Mouse (Mus musculus): Measurements from ENCODE around the gene Ttc39d. TPM values are rescaled to one million over a fixed set of nuclear protein-coding genes. Genes with fewer than 3 reads are reported as not detected.
"Not testable (repeated sequence)": the region's sequence is repeated elsewhere in the genome, so short reads cannot be mapped to it uniquely, and the experiment has no call there.

The Ttc39d gene
- total RNA-seq (2021): not detected

DNA sequence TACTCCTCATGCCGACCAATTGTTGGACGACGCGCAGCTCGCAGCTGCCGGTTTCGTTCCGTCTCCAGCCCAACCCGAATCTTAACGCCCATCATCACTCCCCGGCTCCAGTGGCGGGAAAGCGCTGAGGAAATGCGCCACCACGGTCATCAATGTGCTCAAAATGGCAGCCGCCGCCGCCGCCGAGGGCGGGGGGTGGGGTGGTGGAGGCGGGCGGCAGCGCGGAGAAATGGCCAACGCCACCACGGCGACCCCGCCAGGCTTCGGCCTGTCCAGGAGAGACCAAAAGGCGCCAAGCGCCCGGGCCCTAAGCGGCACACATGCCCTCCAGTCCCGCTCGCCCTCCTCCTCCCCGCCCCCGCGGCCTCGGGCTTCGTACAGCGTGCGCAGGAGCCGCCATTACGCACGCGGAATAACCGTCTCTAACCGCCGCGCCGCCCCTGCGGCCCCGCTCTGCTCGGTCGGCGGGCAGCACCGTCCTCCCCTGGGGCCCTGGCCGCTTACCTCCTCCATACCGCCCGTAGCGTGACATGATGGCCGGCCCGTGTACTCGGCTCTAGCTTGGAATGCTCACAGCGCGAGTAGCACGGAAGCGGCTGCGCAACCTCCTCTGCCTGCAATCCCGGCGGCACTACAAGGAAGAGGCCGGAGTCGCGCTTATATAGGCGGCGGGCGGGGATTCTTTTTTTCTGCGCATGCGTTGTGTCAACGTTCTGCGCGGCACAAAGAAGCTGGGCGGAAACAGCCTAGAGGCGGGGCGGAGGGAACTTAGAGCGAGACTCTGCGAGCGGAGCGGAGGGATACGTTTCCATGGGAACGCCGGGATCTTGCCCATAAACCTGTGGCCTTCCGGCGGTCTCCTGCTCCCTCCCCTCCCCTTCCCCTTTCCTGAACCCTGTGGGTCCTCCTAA, at the start of gene Ttc39d, which contains the start of gene Srsf7:
Gene Ttc39d, plus strand, starts transcription at position 790 of the 911 bp plus-strand sequence.
Gene Srsf7, minus strand, starts transcription at position 637 of the 911 bp plus-strand sequence.
- intact Hi-C loops (cut with DNase I): loop anchor here (10.0 kb wide), 1 partner anchor 312 kb away; the partner anchor contains the start of gene Atl2
- DNase-seq (ENCODE audit: low spot score): peak; percentile 96

DNA sequence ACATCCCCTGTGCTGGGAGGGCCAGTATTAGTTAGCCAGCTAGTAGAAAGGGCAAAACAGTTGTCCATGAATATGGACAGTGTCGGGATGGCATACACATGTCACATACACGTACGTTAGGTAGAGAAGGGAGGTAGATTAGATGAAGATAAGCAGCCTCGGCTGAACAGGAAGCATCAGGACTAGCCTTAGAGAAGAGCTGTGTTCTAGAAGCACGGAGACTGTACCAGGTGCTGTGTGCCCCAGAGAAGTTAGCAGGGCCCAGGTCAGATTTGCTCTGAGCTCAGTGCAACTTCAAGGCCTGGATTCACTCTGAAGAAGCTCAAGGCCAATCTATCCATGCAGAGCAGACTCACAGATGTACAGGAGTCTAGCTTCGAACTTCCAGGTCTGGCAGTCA, 49.8 kb upstream of the Ttc39d start:
- no peak for DNase-seq (ENCODE audit: low spot score)
- intact Hi-C loops (cut with DNase I): no loop called here

DNA sequence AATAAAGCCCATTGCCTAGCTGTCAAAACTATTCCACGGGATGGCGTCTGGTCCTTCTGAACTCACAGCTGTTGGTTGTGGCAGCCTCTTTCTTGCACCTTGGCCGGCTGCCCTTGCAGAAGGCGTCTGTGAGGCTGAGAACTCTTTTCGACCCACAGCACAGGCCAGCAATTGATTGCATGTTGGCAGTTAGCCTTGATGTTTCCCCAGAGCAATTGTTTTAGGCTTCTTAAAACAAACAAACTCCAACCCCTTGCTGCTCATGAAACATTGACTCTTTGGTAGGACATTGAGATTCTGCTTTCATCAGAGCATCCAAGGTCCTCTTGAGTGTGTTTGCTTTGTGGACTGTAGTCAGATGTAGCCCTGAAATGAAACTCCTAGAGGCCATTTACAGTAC, 46.8 kb upstream of the Ttc39d start:
- intact Hi-C loops (cut with DNase I): no loop called here
- peak; percentile 82 for DNase-seq (ENCODE audit: low spot score)

DNA sequence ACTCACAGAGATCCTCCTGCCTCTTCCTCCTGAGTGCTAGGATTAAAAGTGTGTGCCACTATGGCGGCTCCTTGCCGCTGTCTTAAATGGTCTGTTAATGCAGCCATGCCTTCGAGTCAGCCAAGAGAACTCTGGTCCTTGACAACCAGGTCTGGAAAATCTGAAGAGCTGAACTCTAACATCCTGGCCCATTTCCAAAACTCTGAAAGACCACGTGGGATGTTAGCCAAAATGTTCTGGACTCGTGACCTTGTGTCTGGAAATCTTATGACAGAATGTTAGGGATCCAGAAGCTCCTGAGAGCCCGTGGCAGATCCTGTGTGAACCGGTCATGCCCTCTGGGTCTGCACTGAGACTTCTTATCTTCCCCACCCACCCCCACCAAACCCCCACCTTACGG, 43.3 kb upstream of the Ttc39d start:
- intact Hi-C loops (cut with DNase I): no loop called here
- no peak for DNase-seq (ENCODE audit: low spot score)

DNA sequence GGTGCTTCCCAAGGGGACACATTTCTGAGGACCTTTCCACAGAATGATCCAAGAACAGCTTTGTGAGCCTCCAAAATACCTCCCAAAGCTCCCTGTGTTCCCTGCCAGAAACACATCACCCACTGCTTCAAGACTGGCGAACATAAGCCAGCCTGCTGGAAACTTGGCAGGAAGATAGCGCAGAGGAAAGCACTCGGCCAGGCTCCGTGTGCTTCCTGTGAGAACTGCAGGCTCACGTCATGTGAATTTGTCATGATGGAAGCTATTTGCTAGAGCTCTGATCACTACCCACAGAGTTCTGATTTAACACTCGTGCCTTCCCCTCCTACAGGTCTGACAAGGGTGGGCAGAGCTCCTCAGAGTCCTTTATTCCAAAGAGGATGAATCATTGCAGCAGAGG, 41.5 kb upstream of the Ttc39d start:
- peak; percentile 59 for DNase-seq (ENCODE audit: low spot score)
- intact Hi-C loops (cut with DNase I): no loop called here

DNA sequence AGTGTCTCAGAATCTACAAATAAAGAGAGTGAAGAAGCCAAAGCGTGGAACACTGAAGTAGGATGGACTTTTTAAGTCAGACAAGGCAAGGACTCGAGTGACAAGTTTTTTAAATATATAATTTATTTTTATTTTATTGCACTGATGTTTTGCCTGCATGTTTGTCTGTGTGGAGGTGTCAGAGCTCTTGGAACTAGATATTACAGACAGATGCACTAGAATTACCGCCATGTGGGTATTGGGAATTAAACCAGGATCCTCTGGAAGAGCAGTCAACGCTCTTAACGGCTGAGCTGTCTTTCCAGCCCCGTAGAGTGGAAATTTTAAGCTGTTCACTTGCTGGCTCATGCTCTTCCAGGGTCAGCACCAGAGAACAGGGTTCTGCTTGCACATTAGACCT, 40.9 kb upstream of the Ttc39d start:
- no peak for DNase-seq (ENCODE audit: low spot score)
- intact Hi-C loops (cut with DNase I): no loop called here

DNA sequence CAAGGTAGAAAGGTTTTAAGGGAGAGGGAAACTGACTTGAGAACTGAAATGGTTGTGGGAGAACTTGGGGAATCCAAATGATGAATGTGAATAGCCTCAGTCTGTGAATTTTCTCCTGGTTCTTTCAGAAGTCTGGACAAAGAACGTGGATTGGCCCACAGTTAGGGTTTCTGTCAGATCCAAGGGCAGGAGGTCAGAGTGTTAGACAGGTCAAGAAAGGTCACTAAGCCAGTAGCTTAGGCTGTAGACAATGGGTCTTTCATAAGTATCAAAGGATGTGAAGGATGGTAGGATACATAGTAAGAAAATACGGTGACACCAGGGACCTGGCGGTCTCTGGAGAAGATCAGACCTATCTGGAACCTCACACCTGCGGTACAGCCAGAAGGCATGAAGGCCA, 39.8 kb upstream of the Ttc39d start:
- intact Hi-C loops (cut with DNase I): no loop called here
- no peak for DNase-seq (ENCODE audit: low spot score)

DNA sequence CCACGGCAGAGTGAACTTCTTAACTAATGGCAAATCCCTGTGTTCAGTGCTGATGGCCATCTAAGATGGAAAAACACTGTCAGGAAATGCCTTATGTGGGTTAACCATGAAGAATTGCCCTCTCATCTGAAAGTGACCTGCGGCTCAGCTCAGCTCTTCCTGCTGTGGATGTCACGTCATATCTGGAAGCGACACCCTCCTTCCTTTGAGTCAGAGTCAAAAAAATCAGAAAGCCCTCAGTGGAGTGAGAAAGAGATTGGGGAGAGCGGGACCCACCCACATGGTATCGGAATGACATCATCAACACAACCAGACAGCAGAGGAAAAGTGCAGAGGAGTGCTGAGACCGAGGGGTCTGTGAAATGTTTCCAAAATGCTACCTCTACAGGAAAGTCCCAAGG, 39.4 kb upstream of the Ttc39d start:
- intact Hi-C loops (cut with DNase I): no loop called here
- DNase-seq (ENCODE audit: low spot score): no peak

DNA sequence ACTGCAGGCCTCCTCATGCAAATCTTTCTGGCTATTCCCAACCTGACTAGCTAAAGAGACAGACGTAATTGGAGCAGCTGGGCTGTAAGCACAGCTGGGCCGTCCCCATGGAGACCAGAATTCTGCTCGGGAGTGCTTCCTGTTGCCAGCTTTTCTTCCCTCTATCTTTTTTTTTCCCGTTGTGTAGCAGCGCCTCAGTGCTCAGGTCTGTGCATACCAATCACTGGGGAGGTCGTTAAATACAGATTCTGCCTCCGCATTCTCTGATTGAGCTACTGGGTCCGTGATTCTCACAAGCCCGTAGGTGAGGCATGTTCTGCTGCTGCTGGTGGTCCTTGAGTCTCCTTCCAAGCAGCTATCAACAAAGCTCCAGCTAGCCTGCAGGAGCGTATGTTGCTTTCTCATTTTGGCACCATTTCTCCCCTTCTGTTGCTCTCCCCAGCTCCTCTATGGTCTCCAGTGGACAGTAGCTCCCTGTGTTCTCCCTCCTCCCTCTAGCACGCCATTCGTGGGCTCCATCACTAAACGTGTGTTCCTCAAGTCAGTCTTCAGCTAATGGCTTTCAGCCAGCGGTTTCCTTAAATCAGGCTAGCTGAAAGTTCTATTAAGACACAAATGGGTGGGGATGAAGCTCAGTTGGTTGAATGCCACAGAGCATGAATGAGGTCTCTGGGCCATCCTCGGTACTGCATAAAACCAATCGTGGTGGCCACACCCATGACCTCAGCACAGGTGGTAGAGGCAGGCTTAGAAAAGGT, 38.7 kb upstream of the Ttc39d start:
- no peak for DNase-seq (ENCODE audit: low spot score)
- intact Hi-C loops (cut with DNase I): no loop called here

DNA sequence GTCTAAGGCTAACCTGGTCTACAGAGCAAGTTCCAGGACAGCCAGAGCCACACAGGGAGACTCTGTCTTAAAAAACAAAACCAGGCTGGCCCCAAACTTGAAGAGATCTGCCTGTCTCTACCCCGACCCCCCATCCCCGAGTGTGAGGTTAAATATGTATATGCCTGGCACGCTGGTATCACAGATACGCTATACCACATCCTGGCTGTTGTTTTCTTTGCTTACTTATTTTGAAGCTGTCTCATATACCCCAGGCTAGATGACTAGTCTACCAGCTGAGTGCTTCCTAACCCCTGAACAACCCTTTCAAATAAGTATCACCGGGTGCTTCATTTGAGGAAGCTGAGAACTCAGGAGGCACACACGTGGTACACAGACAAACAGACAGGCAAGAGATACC, 37.5 kb upstream of the Ttc39d start:
- DNase-seq (ENCODE audit: low spot score): no peak
- intact Hi-C loops (cut with DNase I): no loop called here

DNA sequence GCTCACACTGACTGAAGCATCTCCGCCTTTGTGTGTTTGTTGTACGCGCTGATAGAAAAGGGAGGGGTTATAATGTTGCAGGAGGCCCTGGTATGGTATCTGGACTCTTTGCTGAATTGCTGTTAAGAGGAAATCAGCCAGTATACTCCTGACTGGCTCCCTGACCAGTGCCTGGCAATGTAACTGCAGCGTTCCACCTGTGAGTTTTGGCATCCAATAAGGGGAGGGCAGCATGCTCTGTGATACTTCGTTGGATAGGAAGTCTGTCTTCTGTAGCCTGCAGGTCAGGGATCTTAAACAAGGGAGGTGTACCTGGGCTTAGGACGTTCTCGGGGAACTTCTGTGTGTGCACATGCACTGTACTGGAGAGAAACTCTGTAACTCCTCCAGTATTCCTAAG, 36.3 kb upstream of the Ttc39d start:
- DNase-seq (ENCODE audit: low spot score): no peak
- intact Hi-C loops (cut with DNase I): no loop called here

DNA sequence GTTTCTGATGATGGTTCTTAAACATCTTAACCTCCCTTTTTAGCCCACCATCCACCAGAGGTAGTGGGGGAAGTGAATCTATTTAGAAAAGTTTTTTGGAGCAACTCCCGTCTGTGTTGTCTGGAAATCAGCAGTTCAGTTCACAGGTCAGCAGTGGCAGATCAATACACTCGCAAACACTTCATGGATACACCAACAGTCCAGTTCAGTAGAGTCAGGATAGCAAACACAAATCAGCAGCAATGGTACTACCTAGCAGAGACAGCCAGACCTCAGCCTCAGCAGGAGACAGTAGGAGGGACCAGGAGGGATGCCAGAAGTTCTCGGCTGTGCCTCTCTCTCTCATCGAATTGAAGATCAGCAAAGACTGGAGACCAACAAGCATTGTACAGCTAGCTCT, 35.3 kb upstream of the Ttc39d start:
- no peak for DNase-seq (ENCODE audit: low spot score)
- intact Hi-C loops (cut with DNase I): no loop called here

DNA sequence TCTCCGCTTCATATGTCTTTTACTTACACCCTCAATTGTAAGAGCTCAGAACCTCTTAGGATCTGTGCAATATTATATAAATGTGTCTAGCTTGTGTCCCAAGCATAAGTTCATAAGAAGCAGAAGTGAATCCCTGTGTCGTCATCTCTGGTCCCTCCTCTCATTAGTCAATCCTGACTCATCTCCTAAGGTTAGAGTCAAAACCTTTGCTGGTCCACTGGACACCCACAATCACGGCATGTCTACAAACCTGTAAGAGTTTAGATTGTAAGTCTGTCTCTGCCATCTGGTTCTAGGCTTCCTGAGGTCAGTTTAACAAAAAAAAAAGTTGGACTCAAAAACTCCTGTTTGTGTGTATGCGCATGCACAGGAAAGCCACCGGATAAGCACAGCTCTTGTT, 34.5 kb upstream of the Ttc39d start:
- intact Hi-C loops (cut with DNase I): no loop called here
- no peak for DNase-seq (ENCODE audit: low spot score)

DNA sequence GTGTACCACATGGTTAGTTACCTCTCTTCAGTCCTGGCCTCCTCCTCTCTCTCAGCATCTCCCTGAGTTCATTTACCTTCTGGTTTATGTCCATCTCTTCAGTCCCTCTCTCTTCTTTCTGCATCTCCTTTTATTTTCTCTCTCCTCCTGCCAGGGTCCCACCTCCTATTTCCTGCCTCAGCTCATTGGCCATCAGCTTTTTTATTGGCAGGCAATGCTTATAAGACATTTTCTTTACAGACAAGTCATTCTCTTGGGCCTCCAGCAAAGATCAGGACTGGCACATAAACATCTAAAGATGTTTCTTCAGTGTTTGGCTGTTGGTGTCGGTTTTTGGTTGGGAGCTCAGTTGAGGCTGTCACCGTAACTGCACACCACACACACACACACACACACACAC, 33.6 kb upstream of the Ttc39d start:
- no peak for DNase-seq (ENCODE audit: low spot score)
- intact Hi-C loops (cut with DNase I): no loop called here

DNA sequence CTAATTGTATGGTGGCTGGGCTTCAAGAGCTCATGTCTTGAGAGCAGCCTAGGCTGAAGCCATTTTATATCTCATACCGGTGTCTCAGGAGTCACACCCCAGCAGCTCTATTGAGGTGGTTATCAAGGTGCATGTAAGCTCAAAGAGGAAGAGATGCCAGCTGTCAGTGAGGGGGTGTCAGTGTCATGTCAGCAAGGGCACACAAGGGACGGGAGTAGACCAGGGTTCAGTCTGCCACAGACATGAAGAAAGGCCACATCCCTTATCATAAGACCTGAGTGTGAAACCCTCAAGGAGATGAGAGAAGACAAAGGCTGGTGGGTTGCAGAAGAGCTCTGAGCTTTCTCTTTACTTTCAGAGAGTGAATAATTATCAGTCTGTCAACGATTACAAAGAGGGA, 33.1 kb upstream of the Ttc39d start:
- DNase-seq (ENCODE audit: low spot score): no peak
- intact Hi-C loops (cut with DNase I): no loop called here

DNA sequence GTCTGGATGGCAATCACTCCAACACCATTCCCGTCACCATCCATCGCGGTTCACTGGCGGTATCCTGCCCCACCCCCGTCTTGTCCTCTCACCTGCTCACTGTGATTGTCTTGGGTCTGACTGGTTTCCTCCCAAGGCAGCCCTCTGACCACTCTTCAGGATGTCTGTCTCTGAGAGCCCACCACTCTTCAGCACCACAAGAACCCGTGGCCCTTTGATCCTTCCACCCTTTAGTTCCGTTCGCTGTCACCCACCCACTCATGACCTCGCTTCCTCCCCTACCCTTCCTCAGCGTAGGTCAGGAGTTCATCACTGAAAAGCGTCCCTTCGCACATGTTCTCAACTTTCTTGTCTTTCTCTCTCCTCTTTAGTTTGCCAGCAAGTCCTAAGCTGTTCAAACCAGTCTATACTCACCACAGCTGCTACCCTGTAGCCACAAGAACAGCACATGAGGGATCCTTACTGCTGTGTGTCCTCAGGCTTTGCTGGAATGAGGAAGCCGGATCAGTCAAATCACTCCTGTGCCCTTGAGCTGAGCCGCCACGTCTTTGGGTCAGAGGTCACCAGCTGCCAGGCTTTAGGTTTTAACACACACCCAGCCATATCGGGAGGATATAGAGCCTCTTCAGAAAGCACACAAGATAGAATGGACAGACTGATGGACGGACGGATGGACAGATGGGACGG, 32.4 kb upstream of the Ttc39d start:
- DNase-seq (ENCODE audit: low spot score): no peak
- intact Hi-C loops (cut with DNase I): no loop called here

DNA sequence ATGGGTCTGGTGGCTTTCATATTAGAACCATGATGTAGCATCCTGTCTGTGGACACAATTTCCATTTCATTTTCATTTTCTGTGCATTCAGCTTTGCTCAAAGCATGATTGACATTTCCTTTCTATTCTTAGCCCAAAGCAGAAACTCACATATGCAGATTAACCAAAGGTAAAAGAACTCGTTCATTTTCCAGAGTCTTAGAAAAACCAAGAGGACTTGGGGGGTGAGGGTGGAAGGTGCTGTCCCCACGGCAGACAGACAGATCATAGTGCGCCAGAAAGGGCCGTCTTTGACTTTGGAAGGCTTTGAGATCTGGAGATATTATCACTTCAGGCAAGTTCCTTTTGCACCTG, 31.9 kb upstream of the Ttc39d start:
- DNase-seq (ENCODE audit: low spot score): no peak
- intact Hi-C loops (cut with DNase I): no loop called here

DNA sequence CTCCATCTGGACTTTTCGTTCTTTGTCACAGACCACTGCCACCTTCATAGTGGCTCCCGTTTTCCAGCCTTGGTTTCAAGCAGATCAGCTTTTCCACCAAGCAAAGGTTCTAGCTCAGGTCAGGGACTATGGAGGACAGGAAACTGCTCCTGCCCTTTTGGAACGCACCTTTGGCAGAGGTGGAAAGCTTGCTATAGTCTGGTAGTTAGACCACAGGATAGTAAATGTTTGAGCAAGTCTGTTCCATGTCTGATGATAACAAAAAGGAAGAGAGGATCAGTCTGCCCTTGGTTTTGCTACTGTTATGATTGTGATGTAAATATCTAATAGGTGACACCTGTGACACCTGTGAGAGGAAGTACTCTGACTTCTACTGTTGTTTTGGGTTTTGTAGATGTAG, 31.3 kb upstream of the Ttc39d start:
- no peak for DNase-seq (ENCODE audit: low spot score)
- intact Hi-C loops (cut with DNase I): no loop called here

DNA sequence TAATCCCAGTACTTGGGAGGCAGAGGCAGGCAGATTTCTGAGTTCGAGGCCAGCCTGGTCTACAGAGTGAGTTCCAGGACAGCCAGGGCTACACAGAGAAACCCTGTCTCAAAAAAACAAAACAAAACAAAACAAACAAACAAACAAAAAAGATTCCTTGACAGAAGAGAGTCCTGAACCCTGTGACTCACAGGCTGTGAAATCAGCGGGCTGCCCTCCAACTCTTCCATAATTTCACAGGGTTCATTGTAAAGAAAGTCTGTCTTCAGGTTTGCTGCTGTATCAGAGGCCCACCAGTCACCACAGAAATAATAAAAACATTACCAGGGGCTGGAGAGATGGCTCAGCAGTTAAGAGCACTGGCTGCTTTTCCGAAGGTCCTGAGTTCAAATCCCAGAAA, 28.4 kb upstream of the Ttc39d start:
- DNase-seq (ENCODE audit: low spot score); intact Hi-C loops (cut with DNase I): not testable (repeated sequence)

DNA sequence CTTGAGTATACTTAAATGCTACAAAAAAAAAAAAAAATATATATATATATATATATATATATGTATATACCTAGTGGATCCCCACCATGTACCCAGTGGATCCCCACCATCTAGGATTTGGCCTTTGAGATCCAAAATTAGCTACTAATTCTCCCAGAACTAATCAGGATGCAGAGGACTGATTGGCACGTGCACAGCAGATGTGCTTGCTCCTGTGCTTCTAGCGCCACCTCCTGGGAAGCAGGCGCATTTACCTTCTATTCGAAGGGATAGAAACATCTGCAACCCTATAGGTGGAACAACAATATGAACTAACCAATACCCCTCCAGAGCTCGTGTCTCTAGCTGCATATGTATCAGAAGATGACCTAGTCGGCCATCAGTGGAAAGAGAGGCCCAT, 27.3 kb upstream of the Ttc39d start:
- intact Hi-C loops (cut with DNase I): loop anchor here (1.0 to 5.0 kb wide), 2 partner anchors 132 to 318 kb away; no protein-coding TSS in a partner anchor
- peak; percentile 39 for DNase-seq (ENCODE audit: low spot score)

DNA sequence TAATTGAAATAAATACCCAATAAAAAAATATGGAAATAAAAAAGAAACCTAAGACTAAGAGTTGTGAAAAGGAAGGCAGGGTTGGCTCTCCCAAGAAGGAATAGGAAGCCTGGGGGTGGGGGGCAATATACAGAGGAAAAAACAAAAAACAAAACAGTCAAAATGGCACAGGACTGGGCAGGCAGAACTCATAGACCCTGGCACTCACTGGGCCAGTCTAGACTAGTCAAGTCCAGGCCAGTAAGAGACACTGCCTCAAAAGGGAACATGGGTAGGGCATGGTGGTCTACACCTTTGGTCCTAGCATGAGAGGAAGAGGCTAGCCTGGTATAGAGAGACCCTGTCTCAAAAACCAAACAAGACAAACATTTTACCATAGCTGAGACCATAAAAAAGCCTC, 26.8 kb upstream of the Ttc39d start:
- DNase-seq (ENCODE audit: low spot score): no peak
- intact Hi-C loops (cut with DNase I): loop anchor here (1.0 to 5.0 kb wide), 2 partner anchors 132 to 318 kb away; no protein-coding TSS in a partner anchor
